Mouse (Mus musculus) hindbrain, embryonic 13.5 days (tissue): ENCODE measurements at regions not wholly inside any gene's neighbourhood (a gene's known extent, or its start where the extent isn't known, plus 50 kb on each side); places are given as distances from the start of the nearest gene placed in this dataset.
A peak's percentile ranks its signal among the peaks of the same experiment; 100 is the strongest.

Source experiments
- ATAC-seq: fragments of 200-750 bp; cut with Nextera tagmentation; 2 replicates; pipeline ENCODE4 v1.8.0; 2017; ENCODE audit warnings: moderate TSS enrichment; ENCODE audit not compliant: low FRiP score
- H3K27ac ChIP-seq: fragments of 300-500 bp; sonication (generic); 2 replicates; pipeline ENCODE4 v1.5.1; 2015; ENCODE audit warnings: inconsistent platforms, mild to moderate bottlenecking, moderate library complexity
- H3K27me3 ChIP-seq: fragments of 300-500 bp; sonication (generic); 2 replicates; pipeline ENCODE4 v1.6.1; 2015; ENCODE audit warnings: mild to moderate bottlenecking, inconsistent platforms
- H3K36me3 ChIP-seq: fragments of 300-500 bp; sonication (generic); 2 replicates; pipeline ENCODE4 v1.6.1; 2015; ENCODE audit warnings: mild to moderate bottlenecking, inconsistent platforms
- H3K4me1 ChIP-seq: fragments of 300-500 bp; sonication (generic); replicated peaks from 2 replicates; pipeline ENCODE4 v1.6.1; 2015; ENCODE audit warnings: inconsistent platforms
- H3K4me2 ChIP-seq: fragments of 300-500 bp; sonication (generic); 2 replicates; pipeline ENCODE4 v1.6.1; 2015; ENCODE audit warnings: inconsistent platforms, mild to moderate bottlenecking, moderate library complexity
- H3K4me3 ChIP-seq: fragments of 300-500 bp; sonication (generic); 2 replicates; pipeline ENCODE4 v1.5.1; 2015; ENCODE audit warnings: mild to moderate bottlenecking, inconsistent platforms
- H3K9ac ChIP-seq: fragments of 300-500 bp; sonication (generic); 2 replicates; pipeline ENCODE4 v1.6.1; 2015; ENCODE audit warnings: mild to moderate bottlenecking, inconsistent platforms
- H3K9me3 ChIP-seq: fragments of 300-500 bp; sonication (generic); 2 replicates; pipeline ENCODE4 v1.6.1; 2016; ENCODE audit warnings: inconsistent platforms
- WGBS: fragments of 180-500 bp; shearing (Covaris S2); methylation state at CpG from one replicate; pipeline ENCODE4 v1.1.7; 2015; 5-methylcytosine and 5-hydroxymethylcytosine counted together

DNA sequence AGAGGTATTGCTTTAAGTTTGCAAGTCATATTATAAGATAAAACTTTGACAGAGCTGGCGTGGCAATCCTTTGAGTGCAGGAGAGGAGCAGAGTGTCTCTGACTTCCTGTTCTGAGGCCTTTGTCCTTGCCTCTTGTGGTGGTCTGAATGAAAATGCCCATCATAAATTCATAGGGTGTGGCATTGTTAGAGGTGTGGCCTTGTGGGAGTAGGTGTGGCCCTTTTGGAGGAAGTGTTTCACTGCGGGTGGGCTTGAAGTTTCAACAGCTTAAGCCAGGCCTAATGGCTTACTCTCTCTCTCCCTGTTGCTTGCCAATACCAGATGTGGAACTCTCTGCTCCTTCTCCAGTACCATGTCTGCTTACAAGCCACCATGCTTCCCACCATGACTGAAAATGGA is 75.4 kb upstream of the Arrdc4 start:
- no peak overlapping the region for H3K27ac ChIP-seq
- no peak overlapping the region for H3K4me3 ChIP-seq
- 80% methylated on average over 2 of the region's 2 CpGs for WGBS
- H3K36me3 ChIP-seq: no peaks in the 10 kb centered on the region
- no peak overlapping the region for H3K9ac ChIP-seq
- no peaks in the 10 kb centered on the region for H3K27me3 ChIP-seq
- no peaks in the 10 kb centered on the region for H3K9me3 ChIP-seq
- ATAC-seq: no peak
- no peaks in the 10 kb centered on the region for H3K4me1 ChIP-seq
- H3K4me2 ChIP-seq: no peak overlapping the region

DNA sequence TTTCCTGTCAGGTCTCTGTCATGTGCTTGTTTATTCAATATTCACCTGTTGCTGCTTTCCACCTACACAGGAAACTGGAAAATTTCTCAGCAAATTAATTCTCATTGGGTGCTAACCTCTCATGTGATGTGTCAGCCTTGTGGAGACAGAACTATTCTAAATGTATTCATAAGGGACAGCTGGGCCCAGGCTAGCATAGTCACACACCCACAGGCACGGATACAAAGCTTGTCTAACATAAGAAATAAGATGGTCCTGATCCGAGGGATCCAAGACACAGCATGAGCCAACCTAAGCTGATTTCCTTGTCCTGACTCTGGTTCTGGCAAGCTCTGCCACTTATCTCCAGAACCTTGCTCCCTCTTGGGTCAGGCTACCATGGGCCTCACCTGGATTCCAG is 74.6 kb upstream of the Arrdc4 start:
- no peak for ATAC-seq
- Histone ChIP-seq H3K4me2 (no peak overlapping the region), H3K27me3 (no peaks in the 10 kb centered on the region), H3K9me3 (no peaks in the 10 kb centered on the region), H3K4me1 (no peaks in the 10 kb centered on the region), H3K36me3 (no peaks in the 10 kb centered on the region), H3K27ac (no peak overlapping the region), H3K4me3 (no peak overlapping the region), H3K9ac (no peak overlapping the region)
- 69% methylated on average over 2 of the region's 2 CpGs for whole genome bisulfite sequencing

DNA sequence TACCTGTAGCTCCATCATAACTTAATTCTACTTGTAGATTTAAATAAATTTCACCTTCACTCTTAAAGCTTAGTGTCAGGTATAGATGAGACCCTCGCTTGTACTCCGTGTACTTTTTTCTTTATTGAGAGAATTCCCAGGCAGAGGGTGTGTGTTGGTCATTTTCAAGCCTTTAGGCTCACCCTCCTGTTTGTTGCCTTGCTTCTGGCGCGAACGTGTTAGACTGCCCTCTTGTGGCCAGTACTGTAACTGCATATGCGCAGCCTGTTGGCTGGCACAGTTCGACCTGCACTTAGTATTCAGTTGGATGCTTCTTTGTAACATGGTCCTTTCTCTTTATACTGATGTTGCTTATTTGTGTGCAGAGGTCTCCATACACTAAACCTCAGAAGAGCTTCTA is 74.1 kb upstream of the Arrdc4 start:
- no peak overlapping the region for H3K4me2 ChIP-seq
- ATAC-seq: peak; percentile 61; the same call in 1 of the 2 replicates
- H3K9me3 ChIP-seq: no peaks in the 10 kb centered on the region
- H3K27ac ChIP-seq: no peak overlapping the region
- H3K36me3 ChIP-seq: no peaks in the 10 kb centered on the region
- H3K4me3 ChIP-seq: no peak overlapping the region
- H3K4me1 ChIP-seq: no peaks in the 10 kb centered on the region
- H3K9ac ChIP-seq: no peak overlapping the region
- no peaks in the 10 kb centered on the region for H3K27me3 ChIP-seq
- WGBS: 2% methylated on average over 7 of the region's 7 CpGs

DNA sequence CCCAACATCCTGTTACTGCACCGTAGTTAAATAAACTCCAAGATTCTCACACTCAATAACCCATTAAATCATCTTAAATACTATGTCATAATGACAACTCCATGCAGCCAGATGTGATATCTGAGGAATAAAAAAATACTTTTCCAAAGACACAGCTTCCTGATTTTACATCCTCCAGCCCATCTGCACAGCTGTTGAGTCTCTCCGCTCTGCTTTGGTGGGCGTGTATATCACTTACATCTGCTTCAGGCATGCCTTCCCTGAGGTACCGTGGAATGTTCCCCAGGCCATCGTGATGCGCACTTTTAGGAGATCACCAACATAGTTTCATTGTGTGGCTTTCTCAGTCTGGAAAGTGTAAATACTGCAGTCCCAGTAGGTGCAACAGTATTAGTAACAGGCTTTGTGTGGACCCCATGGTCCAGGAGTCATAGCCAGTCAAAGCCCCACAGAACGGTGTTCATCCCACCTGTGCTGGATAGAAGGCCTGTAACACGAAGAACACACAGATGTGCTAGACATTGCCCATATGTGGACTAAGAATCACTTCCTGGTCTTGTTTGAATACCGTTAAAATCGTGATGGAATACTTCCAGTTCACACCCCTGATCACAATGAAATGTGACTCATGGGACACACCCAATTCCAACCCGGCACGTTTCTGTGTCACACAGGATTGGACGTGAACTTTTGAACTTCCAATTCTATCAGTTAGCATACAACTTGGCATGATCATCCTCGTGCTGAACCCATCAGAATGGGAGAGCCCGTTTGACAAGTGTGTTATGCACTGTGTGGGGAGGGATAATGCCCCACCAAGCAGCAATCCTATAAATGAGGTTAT is 66.0 kb upstream of the Arrdc4 start:
- H3K36me3 ChIP-seq: no peaks in the 10 kb centered on the region
- no peak for ATAC-seq
- H3K9ac ChIP-seq: no peak overlapping the region
- no peaks in the 10 kb centered on the region for H3K4me1 ChIP-seq
- H3K27me3 ChIP-seq: no peaks in the 10 kb centered on the region
- no peak overlapping the region for H3K4me3 ChIP-seq
- H3K9me3 ChIP-seq: no peaks in the 10 kb centered on the region
- WGBS: 88% methylated on average over 15 of the region's 15 CpGs
- no peak overlapping the region for H3K27ac ChIP-seq
- no peak overlapping the region for H3K4me2 ChIP-seq

DNA sequence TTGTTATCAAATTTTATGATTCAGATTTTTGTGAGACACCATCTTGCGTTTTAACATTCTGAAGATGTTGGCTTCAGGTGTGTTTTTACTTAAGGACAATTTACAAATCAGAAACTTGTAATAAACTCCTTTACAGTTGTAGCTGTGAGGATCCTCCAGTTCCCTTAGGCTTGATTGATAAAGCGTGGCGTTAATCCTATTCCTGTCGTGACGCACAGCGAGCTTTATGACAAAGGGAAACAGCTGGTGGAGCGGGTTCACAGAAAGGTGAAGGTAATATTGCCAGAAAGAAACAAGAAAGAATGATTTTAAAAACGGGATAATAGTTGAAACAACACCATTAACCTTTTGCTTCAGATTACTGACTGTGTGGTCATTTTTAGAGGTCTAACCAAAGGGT is 60.7 kb upstream of the Arrdc4 start:
- no peak overlapping the region for H3K27ac ChIP-seq
- H3K36me3 ChIP-seq: no peaks in the 10 kb centered on the region
- no peaks in the 10 kb centered on the region for H3K27me3 ChIP-seq
- no peaks in the 10 kb centered on the region for H3K9me3 ChIP-seq
- H3K9ac ChIP-seq: no peak overlapping the region
- H3K4me1 ChIP-seq: no peaks in the 10 kb centered on the region
- no peak overlapping the region for H3K4me3 ChIP-seq
- no peak overlapping the region for H3K4me2 ChIP-seq
- 72% methylated on average over 8 of the region's 8 CpGs for WGBS
- ATAC-seq: no peak
